Mouse (Mus musculus) neural tube, embryonic 14.5 days (tissue): ENCODE data around the gene Apc2. TPM values are rescaled to one million over a fixed set of nuclear protein-coding genes. Genes with fewer than 3 reads are reported as not detected.

Source experiments
- ATAC-seq: fragments of 200-750 bp; cut with Nextera tagmentation; 2 replicates; pipeline ENCODE4 v1.8.0; 2017; ENCODE audit warnings: low read depth, mild to moderate bottlenecking, moderate TSS enrichment, moderate library complexity
- H3K27ac ChIP-seq: fragments of 300-500 bp; sonication (generic); 2 replicates; pipeline ENCODE4 v1.5.1; 2014; ENCODE audit warnings: low read depth, mild to moderate bottlenecking, control low read depth, low read length, moderate library complexity, mixed read lengths
- H3K27me3 ChIP-seq: fragments of 300-500 bp; sonication (generic); 2 replicates; pipeline ENCODE4 v1.6.1; 2014; ENCODE audit warnings: low read length; ENCODE audit not compliant: control insufficient read depth, insufficient read depth
- H3K36me3 ChIP-seq: fragments of 300-500 bp; sonication (generic); 2 replicates; pipeline ENCODE4 v1.6.1; 2014; ENCODE audit warnings: low read length, mixed read lengths; ENCODE audit not compliant: control insufficient read depth, insufficient read depth
- H3K4me1 ChIP-seq: fragments of 300-500 bp; sonication (generic); 2 replicates; pipeline ENCODE4 v1.6.1; 2014; ENCODE audit warnings: low read length; ENCODE audit not compliant: control insufficient read depth, insufficient read depth
- H3K4me2 ChIP-seq: fragments of 300-500 bp; sonication (generic); 2 replicates; pipeline ENCODE4 v1.6.1; 2014; ENCODE audit warnings: mild to moderate bottlenecking, low read depth, low read length, control low read depth
- H3K4me3 ChIP-seq: fragments of 300-500 bp; sonication (generic); 2 replicates; pipeline ENCODE4 v1.5.1; 2014; ENCODE audit warnings: low read depth, low read length, control low read depth, mixed read lengths
- H3K9ac ChIP-seq: fragments of 300-500 bp; sonication (generic); replicated peaks from 2 replicates; pipeline ENCODE4 v1.6.1; 2014; ENCODE audit warnings: low read depth, mild to moderate bottlenecking, control low read depth, low read length, mixed read lengths
- H3K9me3 ChIP-seq: fragments of 300-500 bp; sonication (generic); 2 replicates; pipeline ENCODE4 v1.6.1; 2016; ENCODE audit warnings: low read length; ENCODE audit not compliant: control insufficient read depth
- WGBS: fragments of 180-500 bp; shearing (Covaris S2); extraction: QIAGEN DNeasy Blood & Tissue Kit; methylation state at CpG from one replicate; pipeline ENCODE4 v1.1.7; 2014; 5-methylcytosine and 5-hydroxymethylcytosine counted together
- polyA plus RNA-seq: library from polyadenylated mRNA; unstranded; fragments of >200 nt; fragmentation: Nextera tagmentation; extraction: Ambion mirVana; gene quantifications from 2 replicates; pipeline ENCODE4 v1.2.1, GENCODE M21; 2014

Gene Apc2
- polyA plus RNA-seq, 1 experiment from 2014 or later: 231 TPM

GRCm38 (mm10) chr10:80271186-80271843 lies 24.5 kb upstream of the Apc2 start:
- H3K27me3 ChIP-seq: no peaks in the 10 kb centered on the region
- peaks cover 12% of the 10 kb centered on the region for H3K36me3 ChIP-seq
- no peak overlapping the region for H3K4me2 ChIP-seq
- 0 out of 2 replicates have a peak overlapping the region, but pooled peaks have one; percentile 34 for H3K9ac ChIP-seq
- 87% methylated on average over 5 of the region's 5 CpGs for WGBS
- no peak overlapping the region for H3K27ac ChIP-seq
- no peak overlapping the region for H3K4me3 ChIP-seq
- no peak for ATAC-seq
- peaks cover 25% of the 10 kb centered on the region for H3K4me1 ChIP-seq
- no peaks in the 10 kb centered on the region for H3K9me3 ChIP-seq

- H3K9ac ChIP-seq: 0 out of 2 replicates have a peak overlapping the region, but pooled peaks have one; percentile 16
- no peaks in the 10 kb centered on the region for H3K27me3 ChIP-seq
- 90% methylated on average over 8 of the region's 8 CpGs for WGBS
- H3K9me3 ChIP-seq: no peaks in the 10 kb centered on the region
- H3K27ac ChIP-seq: no peak overlapping the region
- peaks cover 18% of the 10 kb centered on the region for H3K4me1 ChIP-seq
- H3K36me3 ChIP-seq: peaks cover 16% of the 10 kb centered on the region
- no peak overlapping the region for H3K4me3 ChIP-seq
- H3K4me2 ChIP-seq: no peak overlapping the region
- no peak for ATAC-seq
Measured at GRCm38 (mm10) chr10:80271870-80272585, 23.7 kb upstream of the Apc2 start.

- Histone ChIP-seq H3K4me2 (no peak overlapping the region), H3K9ac (no peak overlapping the region), H3K4me3 (no peak overlapping the region), H3K27ac (no peak overlapping the region), H3K27me3 (no peaks in the 10 kb centered on the region), H3K4me1 (peaks cover 4% of the 10 kb centered on the region; the same call in 1 of the 2 replicates), H3K9me3 (no peaks in the 10 kb centered on the region), H3K36me3 (peaks cover 34% of the 10 kb centered on the region)
- WGBS: 97% methylated on average over 3 of the region's 3 CpGs
- ATAC-seq: no peak
Measured at GRCm38 (mm10) chr10:80273847-80274246, 21.9 kb upstream of the Apc2 start.

- Histone ChIP-seq H3K27me3 (no peaks in the 10 kb centered on the region), H3K9me3 (no peaks in the 10 kb centered on the region), H3K4me2 (no peak overlapping the region), H3K4me3 (no peak overlapping the region), H3K9ac (no peak overlapping the region), H3K27ac (no peak overlapping the region), H3K4me1 (no peaks in the 10 kb centered on the region), H3K36me3 (peaks cover 55% of the 10 kb centered on the region)
- WGBS: 87% methylated on average over 5 of the region's 5 CpGs
- no peak for ATAC-seq
Measured at GRCm38 (mm10) chr10:80276238-80276637, 19.5 kb upstream of the Apc2 start.

GRCm38 (mm10) chr10:80278390-80278789 lies 17.4 kb upstream of the Apc2 start:
- no peak overlapping the region for H3K27ac ChIP-seq
- no peak overlapping the region for H3K9ac ChIP-seq
- H3K4me1 ChIP-seq: no peaks in the 10 kb centered on the region
- no peaks in the 10 kb centered on the region for H3K9me3 ChIP-seq
- H3K27me3 ChIP-seq: no peaks in the 10 kb centered on the region
- 94% methylated on average over 9 of the region's 9 CpGs for WGBS
- H3K4me2 ChIP-seq: no peak overlapping the region
- no peak for ATAC-seq
- H3K36me3 ChIP-seq: peaks cover 74% of the 10 kb centered on the region
- H3K4me3 ChIP-seq: no peak overlapping the region

- H3K27ac ChIP-seq: no peak overlapping the region
- no peaks in the 10 kb centered on the region for H3K27me3 ChIP-seq
- H3K4me1 ChIP-seq: no peaks in the 10 kb centered on the region
- no peaks in the 10 kb centered on the region for H3K9me3 ChIP-seq
- peaks cover 77% of the 10 kb centered on the region for H3K36me3 ChIP-seq
- H3K9ac ChIP-seq: no peak overlapping the region
- 95% methylated on average over 12 of the region's 12 CpGs for WGBS
- no peak overlapping the region for H3K4me2 ChIP-seq
- no peak for ATAC-seq
- H3K4me3 ChIP-seq: no peak overlapping the region
Measured at GRCm38 (mm10) chr10:80279273-80279672, 16.5 kb upstream of the Apc2 start.

GRCm38 (mm10) chr10:80281304-80281703 lies 14.5 kb upstream of the Apc2 start:
- no peaks in the 10 kb centered on the region for H3K27me3 ChIP-seq
- 94% methylated on average over 7 of the region's 7 CpGs for WGBS
- H3K9ac ChIP-seq: no peak overlapping the region; the same call in 1 of the 2 replicates
- no peaks in the 10 kb centered on the region for H3K9me3 ChIP-seq
- no peak overlapping the region for H3K27ac ChIP-seq
- H3K36me3 ChIP-seq: peaks cover 88% of the 10 kb centered on the region
- ATAC-seq: 0 out of 2 replicates have a peak, but pooled peaks have one; percentile 14
- H3K4me1 ChIP-seq: no peaks in the 10 kb centered on the region
- no peak overlapping the region for H3K4me3 ChIP-seq
- H3K4me2 ChIP-seq: no peak overlapping the region

- Histone ChIP-seq H3K36me3 (peaks cover 88% of the 10 kb centered on the region), H3K4me1 (no peaks in the 10 kb centered on the region), H3K9me3 (no peaks in the 10 kb centered on the region), H3K9ac (no peak overlapping the region; the same call in 1 of the 2 replicates), H3K4me3 (no peak overlapping the region), H3K27me3 (no peaks in the 10 kb centered on the region), H3K4me2 (no peak overlapping the region), H3K27ac (no peak overlapping the region)
- WGBS: 55% methylated on average over 8 of the region's 8 CpGs
- peak; percentile 28; the same call in 1 of the 2 replicates for ATAC-seq
Measured at GRCm38 (mm10) chr10:80281921-80282371, 13.8 kb upstream of the Apc2 start.
